Mouse (Mus musculus) CH12.LX (cell line): ENCODE results near the gene Dgka. TPM values are rescaled to one million over a fixed set of nuclear protein-coding genes. Genes with fewer than 3 reads are reported as not detected.
"Not testable (repeated sequence)": the region's sequence is repeated elsewhere in the genome, so short reads cannot be mapped to it uniquely, and the experiment has no call there.

ENCODE experiments used
- DNase-seq: peaks from one replicate; pipeline ENCODE4 v3.0.0-alpha.2; 2013; ENCODE audit errors: extremely low read depth
- H3K27ac ChIP-seq: 2 replicates; pipeline ENCODE4 v1.5.1; 2012; ENCODE audit warnings: low read depth, mild to moderate bottlenecking, control low read depth, moderate library complexity; ENCODE audit not compliant: insufficient read depth
- H3K27me3 ChIP-seq: replicated peaks from 2 replicates; pipeline ENCODE3; 2012; ENCODE audit warnings: inconsistent platforms
- H3K36me3 ChIP-seq, 2 experiments: replicated peaks in 1 of 2; 2 replicates each; pipeline versions ENCODE3 to v1.6.1; 2012; ENCODE audit warnings: inconsistent platforms in 1 of 2, low read length in 1 of 2, mild to moderate bottlenecking in 1 of 2, mixed read lengths in 1 of 2, moderate library complexity in 1 of 2; ENCODE audit not compliant: control insufficient read depth in 1 of 2, insufficient read depth in 1 of 2
- H3K4me1 ChIP-seq, 2 experiments: 2 replicates each; pipeline ENCODE4 v1.6.1; 2012; ENCODE audit warnings: inconsistent platforms in 1 of 2, moderate library complexity in 1 of 2; ENCODE audit not compliant: insufficient read depth in 2 of 2, control insufficient read depth in 1 of 2
- H3K4me2 ChIP-seq: 2 replicates; pipeline ENCODE4 v1.6.1; 2012; ENCODE audit warnings: low read depth, mild to moderate bottlenecking, control low read depth; ENCODE audit not compliant: poor library complexity, insufficient read depth, severe bottlenecking
- H3K4me3 ChIP-seq, 3 experiments: fragments of 150-350 bp in 1 of 3; sonication (generic) in 1 of 3; replicated peaks in 1 of 3; 2 replicates each; pipeline versions ENCODE3 to v1.5.1; 2011 to 2012; ENCODE audit warnings: low read depth in 2 of 3, low read length in 2 of 3, mild to moderate bottlenecking in 2 of 3, moderate library complexity in 2 of 3, control low read depth in 1 of 3, improper control_type of control experiment in 1 of 3, inconsistent platforms in 1 of 3, mixed read lengths in 1 of 3; ENCODE audit not compliant: poor library complexity in 1 of 3
- H3K79me2 ChIP-seq: replicated peaks from 2 replicates; pipeline ENCODE4 v1.6.1; 2012; ENCODE audit warnings: mild to moderate bottlenecking, moderate library complexity; ENCODE audit not compliant: control insufficient read depth, poor library complexity, insufficient read depth, severe bottlenecking; ENCODE audit errors: extremely low read depth
- H3K9ac ChIP-seq: 2 replicates; pipeline ENCODE4 v1.6.1; 2012; ENCODE audit warnings: low read depth, mild to moderate bottlenecking, control low read depth, moderate library complexity; ENCODE audit not compliant: insufficient read depth
- H3K9me3 ChIP-seq: replicated peaks from 2 replicates; pipeline ENCODE3; 2012; ENCODE audit warnings: low read length, inconsistent platforms, mixed read lengths
- BHLHE40 ChIP-seq: IDR thresholded peaks from 2 replicates; pipeline ENCODE4 v1.6.1; 2011; ENCODE audit warnings: mild to moderate bottlenecking, low read depth, low read length, improper control_type of control experiment
- CHD1 ChIP-seq: IDR thresholded peaks from 2 replicates; pipeline ENCODE4 v1.6.1; 2012; ENCODE audit warnings: low read depth, low read length, improper control_type of control experiment, inconsistent platforms
- CHD2 ChIP-seq: IDR thresholded peaks from 2 replicates; pipeline ENCODE4 v1.6.1; 2011; ENCODE audit warnings: low read length, improper control_type of control experiment
- ELF1 ChIP-seq: IDR thresholded peaks from 2 replicates; pipeline ENCODE4 v1.6.1; 2014; ENCODE audit warnings: low read depth, mild to moderate bottlenecking, inconsistent platforms, low read length, improper control_type of control experiment
- EP300 ChIP-seq: IDR thresholded peaks from 2 replicates; pipeline ENCODE4 v1.6.1; 2011; ENCODE audit warnings: low read length, improper control_type of control experiment
- GABPA ChIP-seq: IDR thresholded peaks from 2 replicates; pipeline ENCODE4 v1.6.1; 2012; ENCODE audit warnings: low read depth, low read length, improper control_type of control experiment, inconsistent platforms; ENCODE audit not compliant: insufficient replicate concordance
- JUND ChIP-seq: conservative IDR thresholded peaks from 2 replicates; pipeline ENCODE4 v1.6.1; 2011; ENCODE audit warnings: low read depth, low read length, improper control_type of control experiment
- KAT2A ChIP-seq: IDR thresholded peaks from 2 replicates; pipeline ENCODE4 v1.6.1; 2012; ENCODE audit warnings: low read length, improper control_type of control experiment, inconsistent platforms; ENCODE audit not compliant: insufficient replicate concordance
- MAFK ChIP-seq: IDR thresholded peaks from 2 replicates; pipeline ENCODE4 v1.6.1; 2011; ENCODE audit warnings: low read length, improper control_type of control experiment; ENCODE audit not compliant: insufficient replicate concordance
- MXI1 ChIP-seq: IDR thresholded peaks from 2 replicates; pipeline ENCODE4 v1.6.1; 2011; ENCODE audit warnings: mild to moderate bottlenecking, low read depth, low read length, improper control_type of control experiment
- NRF1 ChIP-seq: IDR thresholded peaks from 2 replicates; pipeline ENCODE4 v1.6.1; 2014; ENCODE audit warnings: low read depth, mild to moderate bottlenecking, inconsistent platforms, low read length, improper control_type of control experiment, moderate library complexity
- POLR2A ChIP-seq: IDR thresholded peaks from 2 replicates; pipeline ENCODE4 v1.6.1; 2011; ENCODE audit warnings: low read depth, mild to moderate bottlenecking, improper control_type of control experiment, low read length
- RCOR1 ChIP-seq: conservative IDR thresholded peaks from 2 replicates; pipeline ENCODE4 v1.6.1; 2012; ENCODE audit warnings: low read depth, mild to moderate bottlenecking, inconsistent platforms, low read length, improper control_type of control experiment
- SIN3A ChIP-seq: IDR thresholded peaks from 2 replicates; pipeline ENCODE4 v1.6.1; 2012; ENCODE audit warnings: low read length, improper control_type of control experiment, inconsistent platforms
- SMC3 ChIP-seq: IDR thresholded peaks from 2 replicates; pipeline ENCODE4 v1.6.1; 2011; ENCODE audit warnings: low read depth, low read length, improper control_type of control experiment
- TCF12 ChIP-seq: IDR thresholded peaks from 2 replicates; pipeline ENCODE4 v1.6.1; 2014; ENCODE audit warnings: low read depth, mild to moderate bottlenecking, inconsistent platforms, low read length, improper control_type of control experiment
- USF1 ChIP-seq: IDR thresholded peaks from 2 replicates; pipeline ENCODE4 v1.6.1; 2014; ENCODE audit warnings: low read depth, mild to moderate bottlenecking, inconsistent platforms, low read length, improper control_type of control experiment
- USF2 ChIP-seq: conservative IDR thresholded peaks from 2 replicates; pipeline ENCODE4 v1.6.1; 2011; ENCODE audit warnings: low read depth, low read length, improper control_type of control experiment
- ZC3H11A ChIP-seq: IDR thresholded peaks from 2 replicates; pipeline ENCODE4 v1.6.1; 2012; ENCODE audit warnings: low read depth, mild to moderate bottlenecking, inconsistent platforms, low read length, improper control_type of control experiment
- ZKSCAN1 ChIP-seq: IDR thresholded peaks from 2 replicates; pipeline ENCODE4 v1.6.1; 2012; ENCODE audit warnings: low read depth, inconsistent platforms, low read length, improper control_type of control experiment, borderline replicate concordance
- ZNF384 ChIP-seq: IDR thresholded peaks from 2 replicates; pipeline ENCODE4 v1.6.1; 2012; ENCODE audit warnings: low read depth, low read length, improper control_type of control experiment, inconsistent platforms
- dilution Hi-C: fragments of 300-500 bp; cut with MboI; formaldehyde crosslinking; loops from 2 replicates; pipeline ENCODE4 v1.14.3; 2020; ENCODE audit warnings: low sequenced_read_pairs; ENCODE audit not compliant: extremely low pct_unique_long_range_greater_than_20kb, extremely low pct_ligation_motif_present
- in situ Hi-C: fragments of 300-500 bp; cut with MboI; formaldehyde crosslinking; loops from 3 replicates; pipeline ENCODE4 v1.14.3; 2019; ENCODE audit warnings: low sequenced_read_pairs, low pct_ligation_motif_present, low pct_unique_long_range_greater_than_20kb, mixed read lengths
- polyA plus RNA-seq: library from polyadenylated mRNA; unstranded; fragments of >175 nt; gene quantifications from 2 replicates; pipeline ENCODE4 v1.2.1, GENCODE M21; 2012; ENCODE audit warnings: low read depth; ENCODE audit not compliant: insufficient read length
- total RNA-seq, 2 experiments: library from RNA; depleted of rRNA; stranded (reverse); fragments of 300-350 nt in 1 of 2; fragments of >200 nt in 1 of 2; gene quantifications; 2 replicates each; pipeline ENCODE4 v1.2.3; 2012 to 2014

Gene Dgka
- total and polyA plus RNA-seq, 3 experiments, result 3.4 to 9.0 (median 6.6) TPM

DNA sequence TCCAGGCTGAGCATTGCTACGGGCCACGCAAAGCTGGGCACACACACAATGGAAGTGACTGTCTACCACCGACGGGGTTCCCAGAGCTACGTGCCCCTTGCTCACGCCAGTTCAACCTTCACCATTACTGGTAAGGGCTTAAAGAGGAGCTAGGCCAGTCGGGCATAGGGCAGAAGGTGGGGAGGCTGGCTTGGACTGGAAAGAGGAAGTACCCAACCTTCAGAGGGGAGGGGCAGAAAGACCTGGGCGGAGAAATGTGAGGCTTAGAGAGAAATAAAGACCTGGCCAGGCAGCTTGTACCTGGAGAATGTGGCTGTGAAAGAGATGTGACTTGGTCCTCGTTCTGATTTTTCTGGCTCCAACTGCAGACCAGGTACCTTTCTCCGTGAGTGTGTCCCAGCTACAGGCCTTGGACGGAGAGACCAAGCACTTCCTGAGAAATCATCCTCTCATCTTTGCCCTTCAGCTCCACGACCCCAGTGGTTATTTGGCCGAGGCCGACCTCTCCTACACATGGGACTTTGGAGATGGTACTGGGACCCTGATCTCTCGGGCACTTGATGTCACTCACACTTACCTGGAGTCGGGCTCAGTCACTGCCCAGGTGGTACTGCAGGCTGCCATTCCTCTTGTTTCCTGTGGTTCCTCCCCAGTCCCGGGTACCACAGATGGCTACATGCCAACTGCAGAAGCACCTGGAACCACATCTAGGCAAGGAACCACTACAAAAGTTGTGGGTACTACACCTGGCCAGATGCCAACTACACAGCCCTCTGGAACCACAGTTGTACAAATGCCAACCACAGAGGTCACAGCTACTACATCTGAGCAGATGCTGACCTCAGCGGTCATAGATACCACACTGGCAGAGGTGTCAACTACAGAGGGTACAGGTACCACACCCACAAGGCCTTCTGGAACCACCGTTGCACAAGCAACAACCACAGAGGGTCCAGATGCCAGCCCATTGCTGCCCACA is 28.8 kb downstream of the Dgka start (continued):
- TF ChIP-seq BHLHE40, result no peak
- TF ChIP-seq CHD2, result 0 out of 2 replicates have a peak, but pooled peaks have one; percentile 38
- TF ChIP-seq JUND, result no peak
- 0 out of 2 replicates have a peak, but pooled peaks have one; percentile 22 for TF ChIP-seq MXI1
- peak; percentile 66; the same call in 1 of the 2 replicates for TF ChIP-seq SIN3A
- peak; percentile 80 for TF ChIP-seq POLR2A
- no peak for TF ChIP-seq KAT2A
- peak; percentile 82 for TF ChIP-seq ELF1

DNA sequence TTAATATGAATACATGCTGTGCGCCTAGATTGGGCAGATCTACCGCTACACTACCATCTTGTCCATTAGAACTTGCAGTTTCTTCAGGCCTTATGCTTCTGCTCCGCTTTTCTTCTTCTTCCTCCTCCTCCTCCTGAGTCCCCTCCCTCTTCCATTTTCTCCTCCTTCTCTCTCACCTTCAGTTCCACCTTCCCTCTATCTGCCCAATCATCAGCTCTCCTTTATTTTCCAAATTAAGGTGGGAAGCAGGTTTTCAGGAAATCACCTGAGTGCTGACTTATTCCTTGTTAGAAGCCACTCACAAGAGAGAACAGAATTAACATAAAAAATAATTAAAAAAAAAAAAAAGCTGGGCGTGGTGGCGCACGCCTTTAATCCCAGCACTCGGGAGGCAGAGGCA is 33.3 kb downstream of the Dgka start:
- peaks cover 13 to 30% of the 10 kb centered on the region in 2 experiments for H3K4me1 ChIP-seq
- DNase-seq, dilution Hi-C loops, H3K4me2 ChIP-seq, H3K36me3 ChIP-seq, H3K9ac ChIP-seq, H3K9me3 ChIP-seq, H3K27me3 ChIP-seq, H3K27ac ChIP-seq, H3K4me3 ChIP-seq, H3K79me2 ChIP-seq, in situ Hi-C loops: not testable (repeated sequence)

DNA sequence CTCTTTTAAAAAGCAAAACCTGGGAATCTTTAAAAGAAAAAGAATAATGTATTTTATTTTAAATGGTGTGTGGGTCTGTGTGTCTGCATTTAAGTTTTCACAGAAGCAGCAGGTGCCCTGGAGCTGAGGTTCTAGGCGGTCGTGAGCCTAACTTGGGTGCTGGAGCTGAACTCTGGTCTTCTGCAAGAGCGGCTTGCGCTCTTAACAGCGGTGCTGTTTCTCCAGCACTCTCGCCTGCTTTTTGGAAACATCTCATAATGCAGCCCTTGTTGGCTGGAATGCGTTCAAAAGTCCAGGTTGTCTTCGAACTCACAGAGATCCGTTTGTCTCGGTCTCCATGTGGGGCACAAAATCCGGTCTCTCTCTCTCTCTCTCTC is 39.4 kb downstream of the Dgka start:
- peak overlapping the region; percentile 91 for H3K4me2 ChIP-seq
- no peak for DNase-seq
- H3K27me3 ChIP-seq, result no peaks in the 10 kb centered on the region
- no peaks in the 10 kb centered on the region for H3K9me3 ChIP-seq
- no peak for TF ChIP-seq NRF1
- no peak for TF ChIP-seq USF2
- no peak for TF ChIP-seq POLR2A
- TF ChIP-seq ZKSCAN1, result no peak
- no peak for TF ChIP-seq CHD1
- no peak for TF ChIP-seq EP300
- TF ChIP-seq BHLHE40, result no peak
- no peak for TF ChIP-seq ZC3H11A
- TF ChIP-seq GABPA, result no peak
- TF ChIP-seq MAFK, result no peak
- TF ChIP-seq TCF12, result no peak
- TF ChIP-seq USF1, result no peak
- TF ChIP-seq RCOR1, result no peak
- no peak for TF ChIP-seq ZNF384
- TF ChIP-seq ELF1, result no peak
- no peak for TF ChIP-seq SIN3A
- TF ChIP-seq SMC3, result no peak
- in situ Hi-C loops (no loop called here), dilution Hi-C loops (no loop called here)
- H3K4me3 ChIP-seq, result peak overlapping the region; percentile 40 to 80 (median 45)
- H3K4me1 ChIP-seq, result peaks cover 3 to 40% of the 10 kb centered on the region in 2 experiments; a peak in 3 of 4 replicates
- peaks cover 22% of the 10 kb centered on the region for H3K79me2 ChIP-seq
- H3K36me3 ChIP-seq, result peaks cover 21 to 27% of the 10 kb centered on the region in 2 experiments
- no peak overlapping the region for H3K27ac ChIP-seq
- peak overlapping the region; percentile 86 for H3K9ac ChIP-seq
